ENCODE assay signal across 11 mouse cellular contexts in genomic region chr10:64088774-64089460, GRCm38 (mm10). TPM values are rescaled to one million over a fixed set of nuclear protein-coding genes. Genes with fewer than 3 reads are reported as not detected.
DNase-seq lines count a peak whose midpoint lies in the region; ATAC-seq and TF ChIP-seq lines count a peak whose summit lies in the region.
"Had no signal": no experiment of that assay in that cellular context is flagged by ENCODE, and none has a peak within 500 bp of the region (broad histone marks: within the 10 kb centered on the region; RNA-seq: fewer than 3 reads in every experiment).

No protein-coding gene starts in this region.

- no peak overlapping the region for H3K9ac ChIP-seq in hindbrain, embryonic 11.5 days (ENCODE audit: low read depth, low read length)
- peak overlapping the region; percentile 74 for H3K9ac ChIP-seq in midbrain, embryonic 13.5 days (replicated peaks)

- H3K9me3 ChIP-seq in hindbrain, embryonic 11.5 days (ENCODE audit: control insufficient read depth, low read length) = no peaks in the 10 kb centered on the region
- H3K9me3 ChIP-seq in midbrain, embryonic 13.5 days = no peaks in the 10 kb centered on the region

- H3K4me3 ChIP-seq in cerebellum, adult 2 months (replicated peaks; ENCODE audit: insufficient read depth, low read depth, low read length) = peak overlapping the region; percentile 78
- H3K4me3 ChIP-seq in hindbrain, embryonic 11.5 days (ENCODE audit: low read depth, low read length) = peak overlapping the region; percentile 18; the same call in 1 of the 2 replicates
- H3K4me3 ChIP-seq in midbrain, embryonic 13.5 days (replicated peaks) = peak overlapping the region; percentile 58

- H3K36me3 ChIP-seq in hindbrain, embryonic 11.5 days (ENCODE audit: control insufficient read depth, insufficient read depth, low read length) = no peaks in the 10 kb centered on the region
- H3K36me3 ChIP-seq in midbrain, embryonic 13.5 days = no peaks in the 10 kb centered on the region

- TF ChIP-seq POLR2A in cerebellum, adult 2 months (IDR thresholded peaks at IDR 0.05; ENCODE audit: borderline replicate concordance, insufficient read depth, low read length) = no peak
- no peak for TF ChIP-seq POLR2A in brain, embryonic 14.5 days (IDR thresholded peaks at IDR 0.05; ENCODE audit: borderline replicate concordance, extremely low read depth, insufficient read depth, insufficient read length, poor library complexity, severe bottlenecking)

- no peaks in the 10 kb centered on the region for H3K4me1 ChIP-seq in cerebellum, adult 2 months (ENCODE audit: control insufficient read depth, insufficient read depth, low read length)
- H3K4me1 ChIP-seq in hindbrain, embryonic 11.5 days (replicated peaks; ENCODE audit: control insufficient read depth, insufficient read depth, low read length) = no peaks in the 10 kb centered on the region; the same call in 1 of the 2 replicates
- peaks cover 36% of the 10 kb centered on the region for H3K4me1 ChIP-seq in midbrain, embryonic 13.5 days (replicated peaks)

- H3K4me2 ChIP-seq in hindbrain, embryonic 11.5 days (replicated peaks; ENCODE audit: low read depth, low read length) = peak overlapping the region; percentile 88
- peak overlapping the region; percentile 83 for H3K4me2 ChIP-seq in midbrain, embryonic 13.5 days (replicated peaks)

- DNase-seq in cerebellum, adult 2 months = peak in 1 of 2 experiments; percentile 43
- DNase-seq in brain, embryonic 14.5 days (ENCODE audit: low read depth) = peak; percentile 38
- peak; percentile 15 for DNase-seq in hindbrain, embryonic 11.5 days (ENCODE audit: low spot score)
- no peak for DNase-seq in urinary bladder, postnatal 25 days (ENCODE audit: low spot score)
- no peak for DNase-seq in adrenal gland, adult (ENCODE audit: inconsistent age in 2 of 2, low spot score in 1 of 2)
- DNase-seq in right cerebral cortex, postnatal 4 days = no peak
- DNase-seq: gastrocnemius, postnatal 14 days had no signal

- no peaks in the 10 kb centered on the region for H3K27me3 ChIP-seq in cerebellum, adult 2 months (ENCODE audit: control insufficient read depth, insufficient read depth, low read length)
- peaks cover 6% of the 10 kb centered on the region for H3K27me3 ChIP-seq in hindbrain, embryonic 11.5 days (ENCODE audit: control insufficient read depth, insufficient read depth, low read length)
- peaks cover 15% of the 10 kb centered on the region for H3K27me3 ChIP-seq in midbrain, embryonic 13.5 days
- H3K27me3 ChIP-seq: Patski had no signal

- WGBS in cerebellum, adult 2 months = 6% methylated on average over 19 of the region's 19 CpGs
- WGBS in hindbrain, embryonic 11.5 days = 18% methylated on average over 19 of the region's 19 CpGs
- whole genome bisulfite sequencing in midbrain, embryonic 13.5 days = 16% methylated on average over 19 of the region's 19 CpGs

- no peak for TF ChIP-seq CTCF in cerebellum, adult 2 months (IDR thresholded peaks at IDR 0.05; ENCODE audit: borderline replicate concordance, insufficient read depth, low read depth, low read length)
- no peak for TF ChIP-seq CTCF in brain, embryonic 14.5 days (IDR thresholded peaks at IDR 0.05; ENCODE audit: borderline replicate concordance, extremely low read depth, insufficient read depth, insufficient read length)

- ATAC-seq in cerebellum, adult (ENCODE audit: insufficient number of reproducible peaks, low FRiP score, low TSS enrichment) = no peak
- ATAC-seq in hindbrain, embryonic 11.5 days (ENCODE audit: low FRiP score) = no peak
- ATAC-seq in midbrain, embryonic 13.5 days = no peak

- H3K27ac ChIP-seq in cerebellum, adult 2 months (ENCODE audit: insufficient read depth, low read length) = peak overlapping the region; percentile 76
- H3K27ac ChIP-seq in hindbrain, embryonic 11.5 days (ENCODE audit: low read depth, low read length) = no peak overlapping the region
- H3K27ac ChIP-seq in midbrain, embryonic 13.5 days = no peak overlapping the region

RNA-seq across cellular contexts. Expression of gene Lrrtm3, which starts 1.2 kb away (rescaled TPM):
- polyA plus RNA-seq in cerebellum, adult 2 months (2012; rRNA removed) = 72.7 and 73.6 TPM in 2 replicates
- 8.5 and 15.3 TPM in 2 replicates for polyA plus RNA-seq in brain, embryonic 14.5 days (2012; rRNA removed)
- 5.7 and 9.1 TPM in 2 replicates for polyA plus RNA-seq in hindbrain, embryonic 11.5 days (2014; fragmentation: Nextera tagmentation; extraction: Ambion mirVana)
- polyA plus RNA-seq in midbrain, embryonic 13.5 days (2015; fragmentation: Nextera tagmentation; extraction: Ambion mirVana) = 16.9 and 17.3 TPM in 2 replicates
- polyA plus RNA-seq: liver, adult 2 months had no signal

Comparison
In these comparisons a context has a peak if more than half of its experiments do, and no peak if none do; other contexts are left out.
1. DNase-seq: peak in brain, embryonic 14.5 days (single experiment) and hindbrain, embryonic 11.5 days (single experiment); none in urinary bladder, postnatal 25 days (single experiment), adrenal gland, adult (0 of 2) and right cerebral cortex, postnatal 4 days (single experiment).
2. H3K4me3 ChIP-seq: peak in every context shown above with its lines; median percentile 78 in cerebellum, adult 2 months; 58 in midbrain, embryonic 13.5 days; 18 in hindbrain, embryonic 11.5 days.